Mouse (Mus musculus): ENCODE data around the gene Tcp10a. TPM values are rescaled to one million over a fixed set of nuclear protein-coding genes. Genes with fewer than 3 reads are reported as not detected.
"Not testable (repeated sequence)": the region's sequence is repeated elsewhere in the genome, so short reads cannot be mapped to it uniquely, and the experiment has no call there.

The Tcp10a gene
- total and polyA plus RNA-seq, 3 experiments, result 0.18 TPM; not detected in 2

- H3K36me3 ChIP-seq (ENCODE audit: control insufficient read depth, insufficient read depth, low read length); H3K4me3 ChIP-seq; H3K79me2 ChIP-seq (replicated peaks; ENCODE audit: control insufficient read depth, insufficient read depth, low read length); intact Hi-C loops (cut with DNase I); H3K4me1 ChIP-seq (ENCODE audit: control insufficient read depth, insufficient read depth, low read length); H3K27ac ChIP-seq; H3K27me3 ChIP-seq (ENCODE audit: control insufficient read depth, insufficient read depth, low read length); DNase-seq; H3K9ac ChIP-seq (ENCODE audit: low read depth, low read length): not testable (repeated sequence)
- 88% methylated on average over 4 of the region's 4 CpGs for WGBS
Measured at GRCm38 (mm10) chr17:7359806-7360205, 35.4 kb downstream of the Tcp10a start.

GRCm38 (mm10) chr17:7360749-7361465 is 36.5 kb downstream of the Tcp10a start:
- H3K9ac ChIP-seq (ENCODE audit: low read depth, low read length); H3K4me1 ChIP-seq (ENCODE audit: control insufficient read depth, insufficient read depth, low read length); H3K27ac ChIP-seq; intact Hi-C loops (cut with DNase I); H3K36me3 ChIP-seq (ENCODE audit: control insufficient read depth, insufficient read depth, low read length); H3K27me3 ChIP-seq (ENCODE audit: control insufficient read depth, insufficient read depth, low read length); H3K79me2 ChIP-seq (replicated peaks; ENCODE audit: control insufficient read depth, insufficient read depth, low read length); H3K4me3 ChIP-seq: not testable (repeated sequence)
- WGBS, result 60% methylated on average over 9 of the region's 9 CpGs
- DNase-seq, result peak; percentile 22 to 30

GRCm38 (mm10) chr17:7365615-7366014 is 41.2 kb downstream of the Tcp10a start:
- H3K79me2 ChIP-seq (replicated peaks; ENCODE audit: control insufficient read depth, insufficient read depth, low read length); intact Hi-C loops (cut with DNase I); H3K27ac ChIP-seq; H3K27me3 ChIP-seq (ENCODE audit: control insufficient read depth, insufficient read depth, low read length); H3K4me3 ChIP-seq; H3K4me1 ChIP-seq (ENCODE audit: control insufficient read depth, insufficient read depth, low read length); DNase-seq; H3K9ac ChIP-seq (ENCODE audit: low read depth, low read length); H3K36me3 ChIP-seq (ENCODE audit: control insufficient read depth, insufficient read depth, low read length): not testable (repeated sequence)
- 80% methylated on average over 1 of the region's 3 CpGs for WGBS

- intact Hi-C loops (cut with DNase I); H3K79me2 ChIP-seq (replicated peaks; ENCODE audit: control insufficient read depth, insufficient read depth, low read length): not testable (repeated sequence)
Measured at GRCm38 (mm10) chr17:7366265-7366664, 41.8 kb downstream of the Tcp10a start.

GRCm38 (mm10) chr17:7366676-7367374 is 42.4 kb downstream of the Tcp10a start:
- H3K27me3 ChIP-seq (ENCODE audit: control insufficient read depth, insufficient read depth, low read length); DNase-seq; intact Hi-C loops (cut with DNase I); H3K36me3 ChIP-seq (ENCODE audit: control insufficient read depth, insufficient read depth, low read length); H3K9ac ChIP-seq (ENCODE audit: low read depth, low read length); H3K27ac ChIP-seq; H3K4me1 ChIP-seq (ENCODE audit: control insufficient read depth, insufficient read depth, low read length); H3K4me3 ChIP-seq; H3K79me2 ChIP-seq (replicated peaks; ENCODE audit: control insufficient read depth, insufficient read depth, low read length): not testable (repeated sequence)
- 54% methylated on average over 5 of the region's 7 CpGs for WGBS

More at GRCm38 (mm10) chr17:7366265-7366664, 41.8 kb downstream of the Tcp10a start:
- H3K27me3 ChIP-seq (ENCODE audit: control insufficient read depth, insufficient read depth, low read length); H3K4me1 ChIP-seq (ENCODE audit: control insufficient read depth, insufficient read depth, low read length); DNase-seq; H3K36me3 ChIP-seq (ENCODE audit: control insufficient read depth, insufficient read depth, low read length); H3K9ac ChIP-seq (ENCODE audit: low read depth, low read length); H3K27ac ChIP-seq; H3K4me3 ChIP-seq: not testable (repeated sequence)
- WGBS, result 40% methylated on average over 1 of the region's 1 CpGs

- WGBS, result 68% methylated on average over 6 of the region's 6 CpGs
- H3K4me3 ChIP-seq, result not testable (repeated sequence)
Measured at GRCm38 (mm10) chr17:7369401-7369800, 45.0 kb downstream of the Tcp10a start.

GRCm38 (mm10) chr17:7371879-7372278 is 47.4 kb downstream of the Tcp10a start, which contains the start of gene Gm49630:
Gene Gm49630 (minus strand): TSS chr17:7371979.
- H3K4me1 ChIP-seq (ENCODE audit: control insufficient read depth, insufficient read depth, low read length); H3K36me3 ChIP-seq (ENCODE audit: control insufficient read depth, insufficient read depth, low read length); H3K4me3 ChIP-seq; H3K79me2 ChIP-seq (replicated peaks; ENCODE audit: control insufficient read depth, insufficient read depth, low read length); H3K27me3 ChIP-seq (ENCODE audit: control insufficient read depth, insufficient read depth, low read length); intact Hi-C loops (cut with DNase I); H3K9ac ChIP-seq (ENCODE audit: low read depth, low read length); H3K27ac ChIP-seq; DNase-seq: not testable (repeated sequence)
- WGBS, result 82% methylated on average over 3 of the region's 5 CpGs

More at GRCm38 (mm10) chr17:7369401-7369800, 45.0 kb downstream of the Tcp10a start:
- H3K4me1 ChIP-seq (ENCODE audit: control insufficient read depth, insufficient read depth, low read length); H3K9ac ChIP-seq (ENCODE audit: low read depth, low read length); H3K36me3 ChIP-seq (ENCODE audit: control insufficient read depth, insufficient read depth, low read length); H3K27ac ChIP-seq; DNase-seq; H3K27me3 ChIP-seq (ENCODE audit: control insufficient read depth, insufficient read depth, low read length); intact Hi-C loops (cut with DNase I); H3K79me2 ChIP-seq (replicated peaks; ENCODE audit: control insufficient read depth, insufficient read depth, low read length): not testable (repeated sequence)

GRCm38 (mm10) chr17:7376951-7377700 is 52.7 kb downstream of the Tcp10a start:
- not testable (repeated sequence) for DNase-seq

GRCm38 (mm10) chr17:7377907-7378306 is 53.5 kb downstream of the Tcp10a start:
- H3K27me3 ChIP-seq (ENCODE audit: control insufficient read depth, insufficient read depth, low read length); DNase-seq; H3K27ac ChIP-seq; H3K4me1 ChIP-seq (ENCODE audit: control insufficient read depth, insufficient read depth, low read length); H3K79me2 ChIP-seq (replicated peaks; ENCODE audit: control insufficient read depth, insufficient read depth, low read length); H3K4me3 ChIP-seq; H3K36me3 ChIP-seq (ENCODE audit: control insufficient read depth, insufficient read depth, low read length); H3K9ac ChIP-seq (ENCODE audit: low read depth, low read length); intact Hi-C loops (cut with DNase I): not testable (repeated sequence)
- 26% methylated on average over 2 of the region's 3 CpGs for WGBS

More at GRCm38 (mm10) chr17:7376951-7377700, 52.7 kb downstream of the Tcp10a start:
- intact Hi-C loops (cut with DNase I); H3K4me1 ChIP-seq (ENCODE audit: control insufficient read depth, insufficient read depth, low read length); H3K79me2 ChIP-seq (replicated peaks; ENCODE audit: control insufficient read depth, insufficient read depth, low read length); H3K27ac ChIP-seq; H3K27me3 ChIP-seq (ENCODE audit: control insufficient read depth, insufficient read depth, low read length); H3K4me3 ChIP-seq; H3K9ac ChIP-seq (ENCODE audit: low read depth, low read length); H3K36me3 ChIP-seq (ENCODE audit: control insufficient read depth, insufficient read depth, low read length): not testable (repeated sequence)
- 92% methylated on average over 1 of the region's 3 CpGs for WGBS
